Mouse (Mus musculus) intestine, postnatal 0 days (tissue): Measurements from ENCODE around the gene Olfr430. TPM values are rescaled to one million over a fixed set of nuclear protein-coding genes. Genes with fewer than 3 reads are reported as not detected.
"Not testable (repeated sequence)": the region's sequence is repeated elsewhere in the genome, so short reads cannot be mapped to it uniquely, and the experiment has no call there.

Experiments used
- ATAC-seq: fragments of 200-750 bp; cut with Nextera tagmentation; 2 replicates; pipeline ENCODE4 v1.8.0; 2017; ENCODE audit warnings: mild to moderate bottlenecking, moderate TSS enrichment, moderate library complexity
- H3K27ac ChIP-seq: fragments of 300-500 bp; sonication (generic); 2 replicates; pipeline ENCODE4 v1.5.1; 2014; ENCODE audit warnings: mild to moderate bottlenecking, low read depth, low read length, moderate library complexity
- H3K27me3 ChIP-seq: fragments of 300-500 bp; sonication (generic); replicated peaks from 2 replicates; pipeline ENCODE4 v1.6.1; 2014; ENCODE audit warnings: low read length, mixed read lengths; ENCODE audit not compliant: control insufficient read depth, insufficient read depth
- H3K36me3 ChIP-seq: fragments of 300-500 bp; sonication (generic); 2 replicates; pipeline ENCODE4 v1.6.1; 2014; ENCODE audit warnings: mild to moderate bottlenecking, moderate library complexity; ENCODE audit not compliant: control insufficient read depth, insufficient read depth
- H3K4me1 ChIP-seq: fragments of 300-500 bp; sonication (generic); replicated peaks from 2 replicates; pipeline ENCODE4 v1.6.1; 2014; ENCODE audit warnings: antibody characterized with exemption, low read length, mixed read lengths; ENCODE audit not compliant: control insufficient read depth, insufficient read depth
- H3K4me2 ChIP-seq: fragments of 300-500 bp; sonication (generic); replicated peaks from 2 replicates; pipeline ENCODE4 v1.6.1; 2014; ENCODE audit warnings: low read depth, mild to moderate bottlenecking, moderate library complexity
- H3K4me3 ChIP-seq: fragments of 300-500 bp; sonication (generic); 2 replicates; pipeline ENCODE4 v1.5.1; 2014; ENCODE audit warnings: low read depth, low read length
- H3K9ac ChIP-seq: fragments of 300-500 bp; sonication (generic); 2 replicates; pipeline ENCODE4 v1.6.1; 2014; ENCODE audit warnings: mild to moderate bottlenecking, low read depth, low read length
- H3K9me3 ChIP-seq: fragments of 300-500 bp; sonication (generic); 2 replicates; pipeline ENCODE4 v1.6.1; 2016; ENCODE audit warnings: mixed run types; ENCODE audit not compliant: control insufficient read depth
- CTCF ChIP-seq: sonication (generic); IDR thresholded peaks from 2 replicates; pipeline ENCODE4 v1.5.1; 2016; ENCODE audit warnings: low read depth, mild to moderate bottlenecking, control low read depth, antibody characterized with exemption, moderate library complexity
- WGBS: fragments of 180-500 bp; shearing (Covaris S2); extraction: QIAGEN DNeasy Blood & Tissue Kit; methylation state at CpG from one replicate; pipeline ENCODE4 v1.1.7; 2014; 5-methylcytosine and 5-hydroxymethylcytosine counted together
- polyA plus RNA-seq: library from polyadenylated mRNA; unstranded; fragments of >200 nt; fragmentation: Nextera tagmentation; extraction: Ambion mirVana; gene quantifications from 2 replicates; pipeline ENCODE4 v1.2.1, GENCODE M21; 2015

Gene Olfr430
- polyA plus RNA-seq, 1 experiment from 2014 or later: not detected

- Histone ChIP-seq H3K4me3 (no peak overlapping the region), H3K4me2 (no peak overlapping the region), H3K36me3 (no peaks in the 10 kb centered on the region), H3K9me3 (no peaks in the 10 kb centered on the region), H3K9ac (no peak overlapping the region), H3K4me1 (no peaks in the 10 kb centered on the region), H3K27me3 (no peaks in the 10 kb centered on the region), H3K27ac (no peak overlapping the region)
- ATAC-seq: no peak
- TF ChIP-seq CTCF: no peak
- WGBS: 69% methylated on average over 2 of the region's 2 CpGs
Observed at GRCm38 (mm10) chr1:174044431-174044830, 22.0 kb upstream of the Olfr430 start.

- H3K36me3 ChIP-seq, ATAC-seq, H3K9ac ChIP-seq, H3K4me2 ChIP-seq, H3K27ac ChIP-seq, H3K4me1 ChIP-seq, H3K27me3 ChIP-seq, H3K4me3 ChIP-seq, H3K9me3 ChIP-seq: not testable (repeated sequence)
- WGBS: 76% methylated on average over 6 of the region's 6 CpGs
Observed at GRCm38 (mm10) chr1:174048227-174048626, 18.2 kb upstream of the Olfr430 start.

- H3K4me1 ChIP-seq: no peaks in the 10 kb centered on the region
Observed at GRCm38 (mm10) chr1:174048893-174049292, 17.5 kb upstream of the Olfr430 start, which contains the start of gene Olfr432. Olfr432 (plus strand) TSS chr1:174049205.

GRCm38 (mm10) chr1:174049357-174049756 lies 17.0 kb upstream of the Olfr430 start:
- not testable (repeated sequence) for H3K27me3 ChIP-seq, H3K36me3 ChIP-seq, H3K4me3 ChIP-seq, ATAC-seq, H3K4me2 ChIP-seq, H3K27ac ChIP-seq, H3K9ac ChIP-seq, H3K4me1 ChIP-seq, H3K9me3 ChIP-seq
- WGBS: 66% methylated on average over 4 of the region's 4 CpGs

More at GRCm38 (mm10) chr1:174048893-174049292, 17.5 kb upstream of the Olfr430 start, which contains the start of gene Olfr432:
- no peak within 1 kb of the TSS for H3K27ac ChIP-seq
- H3K4me3 ChIP-seq: no peak within 1 kb of the TSS
- TF ChIP-seq CTCF: no peak
- no peak within 1 kb of the TSS for H3K9ac ChIP-seq
- ATAC-seq: no peak
- no peak within 1 kb of the TSS for H3K4me2 ChIP-seq
- no peaks in the 10 kb centered on the region for H3K36me3 ChIP-seq
- 54% methylated on average over 2 of the region's 2 CpGs for WGBS
- no peaks in the 10 kb centered on the region for H3K9me3 ChIP-seq
- H3K27me3 ChIP-seq: no peaks in the 10 kb centered on the region

- no peaks in the 10 kb centered on the region for H3K36me3 ChIP-seq
- no peaks in the 10 kb centered on the region for H3K4me1 ChIP-seq
- H3K27ac ChIP-seq: no peak overlapping the region
- no peak overlapping the region for H3K4me2 ChIP-seq
- H3K9me3 ChIP-seq: no peaks in the 10 kb centered on the region
- TF ChIP-seq CTCF: no peak
- no peak overlapping the region for H3K4me3 ChIP-seq
- H3K9ac ChIP-seq: no peak overlapping the region
- ATAC-seq: no peak
- WGBS: 88% methylated on average over 4 of the region's 4 CpGs
- no peaks in the 10 kb centered on the region for H3K27me3 ChIP-seq
Observed at GRCm38 (mm10) chr1:174050532-174050931, 15.9 kb upstream of the Olfr430 start.

GRCm38 (mm10) chr1:174051515-174051914 lies 14.9 kb upstream of the Olfr430 start:
- no peak overlapping the region for H3K27ac ChIP-seq
- WGBS: 85% methylated on average over 4 of the region's 4 CpGs
- H3K36me3 ChIP-seq: no peaks in the 10 kb centered on the region
- ATAC-seq: no peak
- no peak for TF ChIP-seq CTCF
- H3K9ac ChIP-seq: no peak overlapping the region
- H3K9me3 ChIP-seq: no peaks in the 10 kb centered on the region
- no peak overlapping the region for H3K4me3 ChIP-seq
- H3K4me2 ChIP-seq: no peak overlapping the region
- H3K27me3 ChIP-seq: no peaks in the 10 kb centered on the region
- H3K4me1 ChIP-seq: no peaks in the 10 kb centered on the region

GRCm38 (mm10) chr1:174051931-174052536 lies 14.4 kb upstream of the Olfr430 start:
- no peak for ATAC-seq
- WGBS: 83% methylated on average over 5 of the region's 5 CpGs

More at GRCm38 (mm10) chr1:174051931-174052536, 14.4 kb upstream of the Olfr430 start:
- Histone ChIP-seq H3K4me3 (no peak overlapping the region), H3K9me3 (no peaks in the 10 kb centered on the region), H3K27ac (no peak overlapping the region), H3K9ac (no peak overlapping the region), H3K27me3 (no peaks in the 10 kb centered on the region), H3K4me2 (no peak overlapping the region), H3K4me1 (no peaks in the 10 kb centered on the region), H3K36me3 (no peaks in the 10 kb centered on the region)
- no peak for TF ChIP-seq CTCF
